ENCODE assay signal across 7 mouse cellular contexts in genomic region chr6:4414166-4414565, GRCm38 (mm10).
DNase-seq lines count a peak whose midpoint lies in the region; TF ChIP-seq lines count a peak whose summit lies in the region.

No protein-coding gene starts in this region.

- no peaks in the 10 kb centered on the region for H3K27me3 ChIP-seq in MEL (ENCODE audit: control insufficient read depth in 1 of 2, insufficient read depth in 2 of 2, low read length in 2 of 2)
- no peaks in the 10 kb centered on the region for H3K27me3 ChIP-seq in thymus, adult 2 months (ENCODE audit: control insufficient read depth, insufficient read depth, low read length)

- peak in 1 of 2 experiments; percentile 39 for DNase-seq in layer of hippocampus, adult 2 months (ENCODE audit: low spot score in 2 of 2)
- DNase-seq in layer of hippocampus, postnatal 36 days = no peak
- peak; percentile 80 for DNase-seq in MEL (ENCODE audit: low read depth, low spot score)
- peak; percentile 57 for DNase-seq in brain, adult 2 months (ENCODE audit: low read depth, low spot score)
- DNase-seq in gastrocnemius, postnatal 36 days = peak; percentile 33 to 39
- DNase-seq in lung, adult 2 months = peak; percentile 21
- DNase-seq in thymus, adult 2 months = peak; percentile 38

- H3K4me3 ChIP-seq in layer of hippocampus, adult 2 months = no peak overlapping the region
- no peak overlapping the region for H3K4me3 ChIP-seq in MEL (ENCODE audit: control insufficient read depth in 1 of 2, insufficient read depth in 1 of 2, low read depth in 2 of 2, low read length in 2 of 2)
- H3K4me3 ChIP-seq in lung, adult 2 months (replicated peaks; ENCODE audit: extremely low read depth, low read depth, low read length) = no peak overlapping the region
- H3K4me3 ChIP-seq in thymus, adult 2 months (ENCODE audit: control insufficient read depth, insufficient read depth, low read length) = no peak overlapping the region

- TF ChIP-seq CTCF in layer of hippocampus, adult 2 months (conservative IDR thresholded peaks at IDR 0.05) = peak; percentile 90
- peak; percentile 87 to 93 (median 88) for TF ChIP-seq CTCF in MEL (IDR thresholded peaks at IDR 0.05 in 2 of 3, conservative IDR thresholded peaks at IDR 0.05 in 1 of 3; ENCODE audit: control insufficient read depth in 1 of 3, insufficient read depth in 1 of 3, low read depth in 2 of 3, low read length in 3 of 3, poor library complexity in 1 of 3, severe bottlenecking in 1 of 3)
- peak; percentile 81 for TF ChIP-seq CTCF in lung, adult 2 months (IDR thresholded peaks at IDR 0.05; ENCODE audit: insufficient read depth, low read length)
- no peak for TF ChIP-seq CTCF in thymus, adult 2 months (IDR thresholded peaks at IDR 0.05; ENCODE audit: borderline replicate concordance, control insufficient read depth, extremely low read depth, insufficient read depth, low read length, poor library complexity)

- H3K4me1 ChIP-seq in MEL (ENCODE audit: control insufficient read depth in 1 of 2, insufficient read depth in 2 of 2, low read length in 2 of 2) = no peaks in the 10 kb centered on the region
- no peaks in the 10 kb centered on the region; the same call in 1 of the 2 replicates for H3K4me1 ChIP-seq in lung, adult 2 months (ENCODE audit: control insufficient read depth, insufficient read depth, low read length)
- no peaks in the 10 kb centered on the region for H3K4me1 ChIP-seq in thymus, adult 2 months (replicated peaks; ENCODE audit: control insufficient read depth, insufficient read depth, low read length)

- 42% methylated on average over 6 of the region's 6 CpGs for WGBS in lung, adult 2 months
- 45% methylated on average over 6 of the region's 6 CpGs for WGBS in thymus, adult 2 months

- H3K27ac ChIP-seq in layer of hippocampus, adult 2 months = no peak overlapping the region
- no peak overlapping the region for H3K27ac ChIP-seq in MEL (ENCODE audit: control insufficient read depth, low read depth, low read length)
- no peak overlapping the region for H3K27ac ChIP-seq in thymus, adult 2 months (ENCODE audit: control insufficient read depth, insufficient read depth, low read length)

- intact Hi-C loops in gastrocnemius, postnatal 36 days (cut with DNase I) = loop anchor here (5.0 kb wide), 1 partner anchor 133 kb away; no protein-coding TSS in a partner anchor

- TF ChIP-seq RAD21 in MEL (IDR thresholded peaks at IDR 0.05; ENCODE audit: low read depth, low read length) = peak; percentile 75

- no peak for TF ChIP-seq POLR2A in MEL (IDR thresholded peaks at IDR 0.05; ENCODE audit: control insufficient read depth in 1 of 2, insufficient read depth in 1 of 2, low read depth in 1 of 2, low read length in 2 of 2, poor library complexity in 1 of 2)
- TF ChIP-seq POLR2A in lung, adult 2 months (IDR thresholded peaks at IDR 0.05; ENCODE audit: borderline replicate concordance, extremely low read depth, low read depth, low read length) = no peak
- TF ChIP-seq POLR2A in thymus, adult 2 months (IDR thresholded peaks at IDR 0.05; ENCODE audit: control insufficient read depth, extremely low read depth, insufficient read depth, low read length, poor library complexity) = no peak

- H3K36me3 ChIP-seq in MEL (ENCODE audit: control insufficient read depth in 1 of 2, insufficient read depth in 2 of 2, low read length in 2 of 2) = no peaks in the 10 kb centered on the region
- H3K36me3 ChIP-seq in thymus, adult 2 months (ENCODE audit: control insufficient read depth, insufficient read depth, low read length) = no peaks in the 10 kb centered on the region

- TF ChIP-seq EP300 in MEL (IDR thresholded peaks at IDR 0.05; ENCODE audit: low read depth in 1 of 2, low read length in 2 of 2) = no peak

- H3K9ac ChIP-seq in MEL (ENCODE audit: control insufficient read depth, low read depth, low read length, poor library complexity, severe bottlenecking) = no peak overlapping the region

- no peaks in the 10 kb centered on the region for H3K9me3 ChIP-seq in MEL (replicated peaks; ENCODE audit: insufficient read depth, low read length)

- H3K79me2 ChIP-seq in MEL (ENCODE audit: control insufficient read depth, insufficient read depth, low read length, poor library complexity) = no peaks in the 10 kb centered on the region

TF ChIP-seq in MEL, 35 proteins besides CTCF, POLR2A, EP300 and RAD21:
- TF ChIP-seq SIN3A (IDR thresholded peaks at IDR 0.05; ENCODE audit: low read length) = no peak
- TF ChIP-seq ETS1 (IDR thresholded peaks at IDR 0.05; ENCODE audit: low read depth, low read length) = no peak
- peak; percentile 90 for TF ChIP-seq SMC3 (IDR thresholded peaks at IDR 0.05; ENCODE audit: low read depth, low read length)
- TF ChIP-seq MEF2A (IDR thresholded peaks at IDR 0.05; ENCODE audit: extremely low read depth, insufficient replicate concordance, low read depth, low read length, poor library complexity, severe bottlenecking) = no peak
- no peak for TF ChIP-seq USF2 (IDR thresholded peaks at IDR 0.05; ENCODE audit: borderline replicate concordance in 1 of 2, insufficient read depth in 1 of 2, low read depth in 1 of 2, low read length in 2 of 2)
- TF ChIP-seq UBTF (IDR thresholded peaks at IDR 0.05; ENCODE audit: borderline replicate concordance, insufficient read depth, low read depth, low read length) = no peak
- peak; percentile 71 for TF ChIP-seq ZC3H11A (IDR thresholded peaks at IDR 0.05; ENCODE audit: low read depth, low read length)
- no peak for TF ChIP-seq GATA1 (IDR thresholded peaks at IDR 0.05; ENCODE audit: low read depth, low read length)

Comparison
In these comparisons a context has a peak if more than half of its experiments do, and no peak if none do; other contexts are left out.
1. DNase-seq: peak in MEL (single experiment), brain, adult 2 months (single experiment), gastrocnemius, postnatal 36 days (2 of 2), lung, adult 2 months (single experiment) and thymus, adult 2 months (single experiment); none in layer of hippocampus, postnatal 36 days (0 of 2).